Mouse (Mus musculus) thymus, postnatal 36 days (tissue): ENCODE measurements at regions not wholly inside any gene's neighbourhood (a gene's known extent, or its start where the extent isn't known, plus 50 kb on each side); places are given as distances from the start of the nearest gene placed in this dataset.

ENCODE experiments used
- DNase-seq, 2 experiments: peaks; one replicate each; pipeline ENCODE4 v3.0.0; 2022; ENCODE audit warnings: mixed read lengths in 2 of 2

DNA sequence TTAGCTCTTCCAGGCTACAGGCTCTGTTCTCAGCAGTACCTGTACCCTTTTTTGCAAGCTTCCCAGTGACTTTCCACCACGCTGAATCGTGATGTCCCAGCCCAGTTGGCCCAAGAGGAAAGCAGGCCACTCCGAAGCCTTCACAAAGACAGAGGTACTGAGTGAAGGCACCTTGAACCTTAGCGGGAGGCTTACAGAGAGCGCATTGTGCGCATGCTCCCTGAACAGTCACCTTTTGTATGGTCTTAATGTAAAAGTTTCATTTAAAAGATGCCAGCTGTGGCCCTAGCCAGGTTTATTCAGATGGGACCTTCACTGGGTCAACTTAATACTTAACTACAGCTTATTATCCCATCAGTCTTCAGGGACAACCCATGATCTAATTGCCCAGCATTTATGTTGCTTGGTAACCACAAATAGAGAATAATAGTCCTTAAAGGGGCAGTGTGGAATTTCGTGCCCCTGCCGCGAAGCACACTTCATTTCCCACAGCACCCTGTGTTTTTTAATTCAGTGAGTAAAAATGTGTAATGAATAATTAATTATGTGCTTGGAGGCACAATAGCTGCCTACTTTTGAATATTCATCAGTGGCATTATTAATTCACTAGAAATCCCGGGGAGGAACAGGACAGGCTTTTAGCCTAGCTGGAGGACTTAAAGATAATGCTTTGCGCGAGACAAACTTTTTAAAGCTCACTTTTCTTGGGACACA lies 111.3 kb upstream of the Vrk1 start:
- no peak for DNase-seq

DNA sequence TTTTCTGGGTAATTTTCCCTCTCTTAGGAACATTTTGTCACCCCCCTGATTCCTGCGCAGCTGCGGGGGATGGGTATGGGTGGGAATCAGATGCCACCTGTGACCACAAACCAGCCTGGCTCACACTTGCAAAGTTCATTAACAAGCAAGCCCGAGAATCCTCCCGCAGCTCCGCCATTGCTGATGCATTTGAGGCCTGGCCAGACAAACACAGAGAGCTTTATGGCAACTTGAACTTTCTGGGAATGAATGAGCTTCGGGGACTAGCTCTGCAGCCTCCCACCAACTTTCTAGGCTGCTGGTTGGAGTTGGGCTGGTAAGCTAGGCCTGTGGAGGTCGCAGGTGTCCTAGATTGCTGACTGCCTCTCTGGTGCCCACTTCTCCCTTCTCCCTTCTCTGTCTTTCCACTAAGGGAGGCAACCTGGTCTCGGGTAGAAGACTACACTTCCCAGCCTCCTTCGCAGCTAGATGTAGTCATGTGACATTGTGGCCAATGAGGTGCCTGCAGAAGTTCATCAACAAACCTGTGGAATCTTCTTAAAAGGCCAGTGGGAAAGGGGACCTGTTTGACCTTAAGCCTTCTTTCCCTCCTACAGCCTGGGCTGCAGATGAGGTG lies 110.6 kb upstream of the Vrk1 start:
- DNase-seq, result no peak

DNA sequence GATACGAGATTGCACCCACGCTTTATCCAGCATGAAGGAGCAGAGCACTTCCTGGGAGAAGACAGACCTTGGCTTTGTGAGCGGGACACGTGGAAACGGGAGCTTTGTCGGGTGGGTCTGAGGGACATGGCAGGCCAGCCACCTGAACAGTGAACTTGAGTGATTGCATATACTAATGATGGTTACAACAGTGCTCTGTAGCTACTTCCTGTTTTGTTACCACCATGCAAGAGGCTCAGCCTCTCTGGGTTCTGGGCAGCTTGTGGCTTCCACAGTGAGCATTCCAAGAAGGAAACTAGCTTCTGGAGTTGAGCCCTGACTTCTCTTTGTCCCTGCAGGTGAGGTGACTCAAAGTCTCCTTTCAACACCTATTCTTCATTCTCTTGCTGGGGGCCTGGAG lies 109.5 kb upstream of the Vrk1 start:
- DNase-seq, result no peak

DNA sequence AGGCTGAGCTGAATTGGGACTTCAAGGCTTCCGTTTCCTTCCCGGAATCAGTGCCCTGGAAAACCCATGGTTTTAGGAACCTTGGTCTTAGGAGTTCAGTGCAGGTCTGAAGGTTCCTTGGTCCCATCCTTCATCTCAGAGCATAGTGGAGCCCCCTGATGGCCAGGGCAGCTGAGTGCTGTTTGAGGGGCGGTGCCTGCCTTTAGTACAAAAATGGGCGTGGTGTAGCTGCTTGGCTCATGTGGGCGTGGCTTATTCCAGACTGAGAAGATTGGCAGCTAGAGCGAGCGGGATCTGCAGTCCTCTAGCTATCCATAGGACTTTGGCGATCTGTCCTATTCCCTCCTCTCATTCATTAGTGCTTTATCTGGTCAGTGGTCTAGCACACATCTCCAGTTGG lies 107.0 kb upstream of the Vrk1 start:
- DNase-seq, result no peak

DNA sequence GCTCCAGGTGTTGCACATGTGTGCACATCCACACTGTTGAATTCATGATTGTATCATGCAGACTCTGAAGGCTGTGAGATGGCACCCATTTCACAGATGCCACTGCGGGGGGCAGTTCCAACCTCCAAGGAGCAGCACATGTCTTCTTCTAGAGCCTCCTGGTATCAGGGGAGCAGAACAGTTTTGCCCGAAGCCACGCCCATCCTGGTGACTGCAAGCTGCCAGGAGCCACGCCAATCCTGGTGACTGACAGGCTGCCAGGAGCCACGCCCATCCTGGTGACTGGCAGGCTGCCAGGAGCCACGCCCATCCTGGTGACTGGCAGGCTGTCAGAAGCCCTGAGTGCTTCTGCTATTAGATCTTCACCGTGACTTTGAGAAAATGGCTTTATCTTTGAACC lies 103.4 kb upstream of the Vrk1 start:
- peak; percentile 34 to 48 for DNase-seq

DNA sequence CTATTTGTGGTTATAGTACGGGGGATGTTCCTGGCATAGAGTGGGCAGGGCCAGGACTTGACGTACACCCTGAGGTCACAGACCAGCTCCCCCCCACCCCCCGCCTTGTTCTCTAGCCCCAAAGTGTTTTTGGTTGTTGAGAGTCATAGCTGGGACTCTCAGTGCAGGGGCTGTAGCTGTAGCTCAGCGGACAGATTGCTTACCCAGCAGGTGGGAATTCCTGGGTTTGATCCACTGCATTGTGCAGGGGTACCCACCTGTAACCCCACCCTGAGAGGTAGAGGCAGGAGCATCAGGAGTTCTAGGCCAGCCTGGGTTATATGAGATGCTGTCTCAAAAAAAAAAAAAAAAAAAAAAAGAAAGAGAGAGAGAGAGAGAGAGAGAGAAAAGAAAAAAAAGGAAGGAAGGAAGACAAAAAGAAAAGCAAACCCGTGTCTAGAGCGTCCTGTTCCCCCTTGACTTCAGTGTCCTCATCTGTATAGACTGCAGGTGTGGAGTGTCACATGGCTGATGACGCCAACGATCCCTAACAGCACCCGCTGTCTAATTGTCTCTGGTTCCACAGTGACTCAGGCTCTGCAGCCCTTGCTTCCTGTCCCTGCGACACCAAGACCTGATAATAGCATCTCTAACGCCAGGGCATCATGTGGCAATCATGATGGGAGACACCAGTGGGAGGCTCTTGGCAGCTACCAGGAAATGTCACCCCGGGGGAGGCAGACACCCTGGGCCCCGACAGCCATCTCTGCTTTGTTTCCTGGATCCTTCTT lies 102.0 kb upstream of the Vrk1 start:
- DNase-seq, result peak in 1 of 2 experiments; percentile 32

DNA sequence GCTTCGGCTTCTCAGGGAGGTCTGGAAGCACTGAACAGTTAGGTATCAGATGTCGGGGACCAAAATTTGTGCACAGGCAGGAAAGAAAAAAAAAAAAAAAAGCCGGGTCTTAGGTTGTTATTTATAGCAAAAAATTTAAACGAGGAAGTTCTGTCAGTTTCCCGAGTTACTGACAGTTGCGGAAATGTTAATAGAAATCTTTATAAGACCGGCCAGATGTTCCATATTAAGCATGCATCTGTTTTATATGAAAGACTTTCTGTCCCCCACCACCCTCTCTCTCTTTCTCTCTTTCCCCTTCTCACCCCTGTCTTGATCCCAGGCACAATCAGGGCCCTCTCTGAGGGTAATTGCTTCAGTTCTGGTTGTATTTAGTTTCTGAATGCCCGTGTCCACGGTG lies 98.5 kb upstream of the Vrk1 start:
- DNase-seq, result no peak

DNA sequence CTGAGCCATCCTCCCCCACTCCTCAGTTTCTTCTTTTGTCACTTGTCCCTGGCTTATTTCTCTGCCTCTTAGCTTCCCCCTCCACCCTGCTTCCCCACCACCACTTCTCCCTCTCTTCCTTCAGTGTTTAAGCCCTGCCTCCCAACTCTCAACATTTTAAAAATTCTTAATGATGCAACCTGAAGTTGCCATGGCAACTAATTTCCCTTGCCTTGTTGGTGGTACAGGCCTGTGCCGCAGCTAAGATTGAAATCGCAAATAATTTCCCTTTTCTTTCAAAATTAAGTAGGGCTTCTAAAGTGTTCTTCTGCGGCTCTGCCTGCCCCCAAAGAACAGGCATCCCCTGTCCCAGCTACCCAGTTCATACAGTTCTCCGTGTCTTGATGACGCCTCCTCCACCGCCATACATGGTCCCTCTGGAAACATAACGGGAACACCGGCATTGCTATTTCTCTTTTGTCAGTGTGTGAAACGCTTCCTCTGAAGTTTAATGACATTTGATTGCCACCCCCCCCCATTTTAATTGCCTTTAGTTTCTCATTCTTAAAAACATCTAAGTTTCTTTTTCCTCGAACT lies 92.6 kb upstream of the Vrk1 start:
- DNase-seq, result no peak

DNA sequence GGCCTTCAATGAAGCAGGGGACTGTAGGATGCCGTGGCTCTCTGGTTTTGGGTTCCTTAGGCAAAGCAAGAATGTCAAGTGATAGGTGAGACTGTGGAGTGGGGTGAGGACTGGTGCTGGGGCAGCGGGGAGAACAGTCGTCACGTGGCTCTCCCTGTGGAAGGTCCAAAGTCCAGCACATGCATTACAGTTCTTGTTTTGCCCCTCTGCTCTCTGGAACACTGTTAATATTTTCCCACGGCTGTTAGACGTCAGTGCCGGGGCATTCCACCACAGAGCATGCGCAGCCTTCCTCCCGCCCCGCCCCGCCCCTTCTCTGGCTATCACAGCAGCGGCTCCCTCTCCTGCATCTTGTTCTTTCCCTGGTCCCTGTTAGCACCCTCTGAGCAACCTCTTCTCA lies 91.3 kb upstream of the Vrk1 start:
- DNase-seq, result no peak

DNA sequence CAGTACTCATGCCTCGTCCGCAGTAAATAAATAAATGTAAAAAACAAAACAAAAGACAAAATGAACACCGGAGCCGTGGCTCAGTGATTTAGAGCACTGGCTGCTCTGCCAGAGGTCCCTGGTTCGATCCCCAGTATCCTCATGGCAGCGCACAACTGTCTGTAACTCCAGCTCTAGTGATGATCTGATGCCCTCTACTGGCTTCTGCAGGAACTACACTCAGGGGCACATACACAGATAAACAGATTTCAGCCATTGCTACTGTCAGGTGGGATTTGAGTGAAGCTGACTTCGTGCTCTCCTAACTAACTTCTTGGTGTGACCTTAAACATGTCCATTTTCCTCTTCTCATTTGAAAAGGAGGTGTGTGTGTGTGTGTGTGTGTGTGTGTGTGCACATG lies 82.8 kb upstream of the Vrk1 start:
- DNase-seq, result no peak

DNA sequence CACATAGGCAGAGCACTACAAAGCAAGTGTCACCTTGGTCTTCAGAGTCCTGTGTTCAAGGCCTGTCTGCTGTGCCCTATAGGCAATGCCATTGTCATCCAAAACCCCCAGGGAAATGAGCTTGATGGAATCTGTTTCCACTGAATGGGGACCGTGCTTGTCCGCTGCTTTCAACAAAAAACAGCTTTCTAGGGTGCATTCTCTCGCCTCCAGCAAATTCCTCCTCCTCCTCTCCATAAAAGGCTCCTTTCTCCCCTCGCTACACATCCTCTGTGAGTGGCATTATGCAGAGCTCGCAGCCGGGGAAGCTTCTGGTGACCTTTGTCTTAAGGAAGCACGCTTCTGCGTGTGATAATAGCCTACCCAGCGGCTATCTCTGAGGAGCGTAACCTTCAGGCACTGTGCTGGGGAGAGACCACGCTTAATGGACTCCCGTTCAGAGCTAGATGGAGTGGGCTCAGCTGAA lies 80.5 kb upstream of the Vrk1 start:
- DNase-seq, result no peak

DNA sequence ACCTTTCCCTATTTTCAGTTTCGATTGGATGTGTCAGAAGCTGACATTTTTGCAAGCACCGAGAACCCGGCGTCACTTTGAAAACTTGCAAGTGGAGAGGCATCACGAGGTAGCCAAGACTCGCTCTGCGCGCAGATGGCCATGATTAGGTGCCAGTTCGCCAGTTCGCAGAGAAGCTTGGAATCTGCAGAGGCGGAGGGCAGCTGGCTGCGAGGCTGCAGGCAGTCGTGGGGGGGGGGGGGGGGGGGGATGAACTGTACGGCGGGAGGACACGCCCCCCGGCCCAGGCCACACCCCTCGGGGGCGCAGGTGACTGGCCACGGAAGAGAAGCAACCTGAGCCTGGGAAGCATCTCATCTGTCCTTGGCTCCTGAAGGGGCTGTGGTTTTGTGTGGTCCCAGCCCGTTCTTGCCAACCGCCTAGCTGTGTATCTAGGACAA lies 74.6 kb upstream of the Vrk1 start:
- peak; percentile 6 to 12 for DNase-seq

DNA sequence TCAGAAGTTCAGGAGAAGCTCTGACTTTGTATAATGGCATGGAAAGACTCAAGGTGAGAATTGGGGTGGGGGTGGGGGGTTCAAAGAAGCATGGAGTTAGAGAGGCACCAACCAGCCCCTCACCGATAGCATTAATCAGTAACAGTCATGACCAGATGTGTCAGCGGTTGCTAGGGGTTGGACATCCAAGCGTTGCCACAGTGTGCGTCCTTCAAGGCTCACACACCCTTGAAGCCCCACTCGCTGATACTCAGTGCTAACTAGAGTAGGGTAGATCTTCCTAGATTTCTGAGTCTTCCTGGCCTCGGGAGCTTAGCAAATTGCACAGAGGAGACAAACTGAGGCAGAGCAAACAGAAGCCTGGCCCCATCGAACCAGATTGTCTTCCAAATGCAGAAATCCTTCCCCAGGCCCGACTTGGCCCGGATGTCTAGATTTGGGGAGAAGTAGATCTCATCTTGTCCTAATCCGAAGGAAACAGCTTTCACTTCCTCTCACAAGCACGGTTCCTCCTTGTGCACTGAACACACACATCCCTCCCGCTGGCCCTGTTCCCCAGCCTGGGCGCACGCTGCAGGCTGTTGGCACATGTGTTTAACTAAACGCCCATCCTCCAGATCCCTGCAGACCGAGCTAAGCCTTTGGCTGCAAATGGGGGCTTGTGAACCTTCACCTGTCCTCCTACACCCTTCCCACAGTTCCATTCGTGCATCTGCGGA lies 73.1 kb upstream of the Vrk1 start:
- DNase-seq, result no peak

DNA sequence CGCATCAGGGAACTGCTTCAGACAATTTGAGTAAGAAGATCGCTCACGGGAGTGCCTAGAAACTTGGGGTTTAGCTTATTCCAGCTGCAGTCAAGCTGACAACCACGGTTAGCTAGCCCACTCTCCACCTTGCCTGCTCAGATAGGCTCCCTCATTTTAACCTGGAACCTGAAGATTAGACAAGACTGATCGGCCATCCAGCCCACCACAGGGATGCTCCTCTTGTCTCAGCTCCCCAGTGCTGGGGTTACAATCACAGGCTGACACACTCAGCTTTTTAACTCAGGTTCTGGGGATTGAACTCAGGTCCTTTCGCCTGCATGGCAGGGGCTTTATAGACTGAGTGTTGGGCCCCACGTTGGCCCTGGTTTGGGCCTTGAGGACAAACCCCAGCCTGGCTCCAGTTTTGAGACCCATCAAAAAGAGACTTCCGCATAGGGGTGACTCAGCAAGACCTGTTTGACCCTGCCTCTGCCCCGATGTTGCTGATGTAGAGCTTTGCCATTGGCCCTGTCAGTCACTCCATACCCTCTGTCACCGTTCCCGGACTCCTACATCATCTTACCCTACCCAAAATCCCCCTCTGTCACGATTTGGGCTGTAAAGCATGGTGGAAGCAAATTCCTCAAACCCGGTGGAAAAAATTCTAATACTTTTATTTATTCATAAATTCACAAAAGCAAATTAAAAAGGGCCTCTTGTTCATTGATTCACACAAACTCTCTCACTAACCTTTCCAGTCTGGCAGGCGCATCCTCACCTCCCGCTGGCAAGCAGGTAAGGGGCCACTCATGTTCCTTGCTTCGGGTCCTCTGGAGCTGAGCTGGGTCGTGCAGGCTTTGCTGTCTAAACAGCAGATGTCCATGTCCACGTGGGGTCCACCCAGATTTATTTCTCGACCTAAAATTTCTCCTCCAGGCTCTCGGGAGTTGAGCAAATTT lies 67.6 kb upstream of the Vrk1 start:
- DNase-seq, result no peak

DNA sequence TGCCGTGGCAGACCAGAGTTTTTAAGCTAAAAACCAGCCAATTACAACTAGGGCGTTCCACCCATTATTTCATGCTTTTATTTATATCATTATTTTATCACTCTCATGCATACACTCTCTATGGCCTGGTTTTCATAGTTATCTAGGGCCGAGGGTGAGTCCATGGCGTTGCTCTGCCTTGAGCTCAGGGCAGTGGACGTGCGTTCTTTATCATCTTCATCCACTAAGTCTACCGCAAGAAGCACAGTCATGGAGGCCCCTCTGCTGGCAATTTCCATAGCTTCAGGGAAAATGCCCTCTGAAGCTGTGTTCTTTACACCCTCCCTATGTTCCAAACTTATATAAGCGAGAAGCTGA lies 67.0 kb upstream of the Vrk1 start:
- DNase-seq, result no peak

DNA sequence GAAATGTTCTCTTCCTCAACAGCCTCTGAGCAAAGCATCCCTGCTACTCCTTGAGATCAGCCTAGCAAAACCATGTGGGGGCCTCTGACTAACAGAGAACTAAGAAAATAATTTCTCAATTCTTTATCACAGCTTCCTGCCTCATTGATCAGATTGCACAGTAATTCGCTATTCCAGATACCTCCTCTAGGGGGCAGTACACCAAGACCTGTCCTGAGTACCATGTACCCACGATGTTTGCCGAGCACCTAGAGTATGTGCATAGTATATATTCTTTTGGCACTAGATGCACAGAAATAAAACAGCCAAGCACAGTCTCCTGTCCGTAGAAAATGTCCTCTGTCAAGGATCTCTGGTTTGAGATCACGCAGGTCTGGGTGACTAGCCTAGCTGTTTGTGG lies 62.7 kb upstream of the Vrk1 start:
- no peak for DNase-seq

DNA sequence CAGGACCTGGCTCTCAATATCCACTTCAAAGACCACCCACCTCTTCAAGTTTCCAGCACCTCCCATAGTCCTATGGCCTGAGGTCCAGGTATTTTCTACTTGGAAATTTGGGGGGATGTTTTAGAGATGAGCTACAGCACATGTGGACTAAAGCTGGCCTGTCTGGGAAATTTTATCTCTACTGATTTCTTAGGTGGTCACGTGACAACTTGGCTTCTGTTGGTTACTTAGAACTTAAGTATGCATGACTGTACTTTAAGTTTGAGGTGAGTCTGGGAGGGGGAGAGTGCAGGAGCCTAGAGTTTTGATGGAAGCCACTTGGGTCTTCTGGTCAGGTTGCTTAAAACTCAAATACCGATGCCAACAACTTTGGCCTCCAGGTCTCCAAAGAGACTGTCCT lies 61.7 kb upstream of the Vrk1 start:
- DNase-seq, result no peak

DNA sequence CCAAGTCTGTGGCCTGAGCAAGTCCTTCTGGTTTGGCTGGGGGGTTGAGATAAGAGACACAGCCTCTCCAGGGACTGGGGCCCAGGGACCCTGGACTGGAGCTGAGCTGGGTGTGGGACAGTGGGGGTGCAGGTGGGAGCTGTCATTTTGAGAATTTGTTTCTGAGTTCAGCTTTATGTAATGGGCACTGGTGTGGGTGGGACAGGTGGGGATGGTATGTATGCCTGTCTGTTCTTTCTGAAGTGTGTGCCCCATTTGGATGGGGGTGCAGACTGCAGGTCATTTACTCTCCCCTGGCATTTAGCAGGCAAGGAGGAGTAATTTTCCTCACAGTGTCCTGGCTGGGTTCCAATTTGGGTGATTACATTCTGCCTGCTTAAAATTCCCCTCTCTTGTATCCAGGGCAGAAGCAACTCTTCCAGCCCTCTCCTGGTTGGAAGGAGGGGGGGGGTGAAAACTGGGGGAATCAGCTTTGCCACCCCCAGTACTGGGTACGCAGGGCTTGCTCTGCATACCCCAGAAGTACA lies 54.2 kb upstream of the Vrk1 start:
- DNase-seq, result no peak

DNA sequence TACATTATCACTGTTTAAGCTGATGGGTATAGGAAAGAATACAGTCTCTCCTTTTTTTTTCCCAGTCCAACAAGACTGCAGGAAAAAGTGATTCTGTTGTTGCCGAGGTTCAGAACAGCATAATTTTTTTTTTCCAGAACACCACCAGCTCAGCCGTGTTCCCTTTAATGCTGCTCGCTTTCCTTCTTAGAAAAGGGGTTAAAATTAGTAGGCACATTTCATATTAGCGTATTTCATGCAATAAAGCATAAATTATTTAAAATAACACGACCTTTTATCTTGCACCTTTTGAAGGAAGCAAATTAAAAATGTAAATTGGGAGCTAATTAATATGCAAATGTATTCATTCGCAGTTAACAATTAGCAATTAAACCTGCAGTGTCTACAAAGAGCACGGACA lies 50.3 kb upstream of the Vrk1 start:
- DNase-seq, result no peak
